Mouse (Mus musculus) left cerebral cortex, postnatal 14 days (tissue): ENCODE measurements around the gene Inpp5k. TPM values are rescaled to one million over a fixed set of nuclear protein-coding genes. Genes with fewer than 3 reads are reported as not detected.

Source experiments
- DNase-seq, 2 experiments: peaks; one replicate each; pipeline ENCODE4 v3.0.0; 2021 to 2022; ENCODE audit warnings: low spot score in 2 of 2, mixed read lengths in 1 of 2
- intact Hi-C: fragments of 180-260 bp; cut with DNase I; formaldehyde crosslinking; loops from one replicate; pipeline ENCODE4 v1.15.1; 2025
- total RNA-seq, 2 experiments: library from RNA; stranded (reverse); gene quantifications; 2 replicates each; pipeline ENCODE4 v1.2.3; 2021

Inpp5k gene
- total RNA-seq, 2 experiments from 2014 or later: 43.2 to 44.4 TPM

- intact Hi-C loops: no loop called here
- DNase-seq: no peak
Observed at GRCm38 (mm10) chr11:75614769-75615168, 16.0 kb upstream of the Inpp5k start.

- intact Hi-C loops: no loop called here
Observed at GRCm38 (mm10) chr11:75615556-75615955, 15.2 kb upstream of the Inpp5k start.

GRCm38 (mm10) chr11:75619133-75619532 is 11.7 kb upstream of the Inpp5k start:
- intact Hi-C loops: no loop called here

More at GRCm38 (mm10) chr11:75615556-75615955, 15.2 kb upstream of the Inpp5k start:
- DNase-seq: no peak

GRCm38 (mm10) chr11:75620136-75620780 is 10.5 kb upstream of the Inpp5k start:
- intact Hi-C loops: no loop called here
- peak; percentile 30 to 77 for DNase-seq

More at GRCm38 (mm10) chr11:75619133-75619532, 11.7 kb upstream of the Inpp5k start:
- DNase-seq: no peak

- intact Hi-C loops: no loop called here
- DNase-seq: no peak
Observed at GRCm38 (mm10) chr11:75621426-75621825, 9.4 kb upstream of the Inpp5k start.

- intact Hi-C loops: no loop called here
- no peak for DNase-seq
Observed at GRCm38 (mm10) chr11:75622588-75623329, 8.0 kb upstream of the Inpp5k start.

GRCm38 (mm10) chr11:75624102-75624554 is 6.7 kb upstream of the Inpp5k start:
- intact Hi-C loops: no loop called here
- DNase-seq: no peak

GRCm38 (mm10) chr11:75625820-75626219 is 5.0 kb upstream of the Inpp5k start:
- DNase-seq: peak in 1 of 2 experiments; percentile 52

GRCm38 (mm10) chr11:75630098-75630497 is 690 bp upstream of the Inpp5k start:
- no peak for DNase-seq
- intact Hi-C loops: no loop called here

More at GRCm38 (mm10) chr11:75625820-75626219, 5.0 kb upstream of the Inpp5k start:
- intact Hi-C loops: no loop called here

GRCm38 (mm10) chr11:75631561-75632225 is 905 bp downstream of the Inpp5k start:
- DNase-seq: peak in 1 of 2 experiments; percentile 38
- intact Hi-C loops: no loop called here

- DNase-seq: no peak
- intact Hi-C loops: no loop called here
Observed at GRCm38 (mm10) chr11:75632921-75633320, 2.1 kb downstream of the Inpp5k start.

GRCm38 (mm10) chr11:75634801-75635200 is 4.0 kb downstream of the Inpp5k start:
- intact Hi-C loops: no loop called here
- DNase-seq: no peak

- DNase-seq: no peak
- intact Hi-C loops: no loop called here
Observed at GRCm38 (mm10) chr11:75635315-75635714, 4.5 kb downstream of the Inpp5k start.

GRCm38 (mm10) chr11:75643323-75643722 is 12.5 kb downstream of the Inpp5k start:
- intact Hi-C loops: no loop called here

GRCm38 (mm10) chr11:75644684-75645083 is 13.9 kb downstream of the Inpp5k start:
- intact Hi-C loops: no loop called here

More at GRCm38 (mm10) chr11:75643323-75643722, 12.5 kb downstream of the Inpp5k start:
- DNase-seq: no peak

GRCm38 (mm10) chr11:75647681-75648211 is 17.0 kb downstream of the Inpp5k start:
- intact Hi-C loops: no loop called here
- peak in 1 of 2 experiments; percentile 75 for DNase-seq

More at GRCm38 (mm10) chr11:75644684-75645083, 13.9 kb downstream of the Inpp5k start:
- no peak for DNase-seq

- intact Hi-C loops: no loop called here
- no peak for DNase-seq
Observed at GRCm38 (mm10) chr11:75649155-75649561, 18.4 kb downstream of the Inpp5k start.

- intact Hi-C loops: no loop called here
- DNase-seq: no peak
Observed at GRCm38 (mm10) chr11:75650311-75650710, 19.5 kb downstream of the Inpp5k start, which contains the start of gene Myo1c. Myo1c (plus strand) TSS chr11:75650504.

GRCm38 (mm10) chr11:75650958-75651425 is 20.2 kb downstream of the Inpp5k start:
- intact Hi-C loops: no loop called here
- DNase-seq: no peak
